In genomic region chr6:115959151-115959691, GRCm38 (mm10) we compare ENCODE assay signal across 10 mouse cellular contexts. TPM values are rescaled to one million over a fixed set of nuclear protein-coding genes. Genes with fewer than 3 reads are reported as not detected.
DNase-seq lines count a peak whose midpoint lies in the region; ATAC-seq and TF ChIP-seq lines count a peak whose summit lies in the region.
"Had no signal": no experiment of that assay in that cellular context is flagged by ENCODE, and none has a peak within 500 bp of the region (broad histone marks: within the 10 kb centered on the region; RNA-seq: fewer than 3 reads in every experiment).

No protein-coding gene starts in this region.

- TF ChIP-seq CTCF in kidney, postnatal 0 days (IDR thresholded peaks at IDR 0.05; ENCODE audit: low read depth): no peak
- no peak for TF ChIP-seq CTCF in hindbrain, postnatal 0 days (IDR thresholded peaks at IDR 0.05; ENCODE audit: low read depth)

- H3K4me3 ChIP-seq in midbrain, embryonic 10.5 days: no peak overlapping the region
- H3K4me3 ChIP-seq in midbrain, embryonic 16.5 days (ENCODE audit: low read depth, low read length): no peak overlapping the region
- no peak overlapping the region for H3K4me3 ChIP-seq in kidney, postnatal 0 days (replicated peaks; ENCODE audit: low read depth, low read length)
- no peak overlapping the region for H3K4me3 ChIP-seq in stomach, embryonic 14.5 days (ENCODE audit: low read depth, low read length)
- H3K4me3 ChIP-seq in hindbrain, embryonic 14.5 days (replicated peaks; ENCODE audit: low read length): no peak overlapping the region
- no peak overlapping the region for H3K4me3 ChIP-seq in hindbrain, postnatal 0 days (ENCODE audit: low read length)
- H3K4me3 ChIP-seq: erythroblast, embryonic 14.5 days had no signal

- 85% methylated on average over 7 of the region's 7 CpGs for WGBS in midbrain, embryonic 10.5 days
- WGBS in midbrain, embryonic 16.5 days: 64% methylated on average over 7 of the region's 7 CpGs
- 57% methylated on average over 7 of the region's 7 CpGs for WGBS in kidney, postnatal 0 days
- WGBS in stomach, embryonic 14.5 days: 53% methylated on average over 7 of the region's 7 CpGs
- WGBS in hindbrain, embryonic 14.5 days: 78% methylated on average over 7 of the region's 7 CpGs
- WGBS in hindbrain, postnatal 0 days: 67% methylated on average over 7 of the region's 7 CpGs

- H3K4me1 ChIP-seq in midbrain, embryonic 10.5 days: peaks cover 34% of the 10 kb centered on the region
- peaks cover 6% of the 10 kb centered on the region; the same call in 1 of the 2 replicates for H3K4me1 ChIP-seq in midbrain, embryonic 16.5 days (ENCODE audit: control insufficient read depth, insufficient read depth, low read length)
- peaks cover 17% of the 10 kb centered on the region for H3K4me1 ChIP-seq in kidney, postnatal 0 days (replicated peaks; ENCODE audit: insufficient read depth, low read length)
- peaks cover 28% of the 10 kb centered on the region for H3K4me1 ChIP-seq in stomach, embryonic 14.5 days (ENCODE audit: control insufficient read depth, insufficient read depth, low read length)
- H3K4me1 ChIP-seq in hindbrain, embryonic 14.5 days (replicated peaks; ENCODE audit: control insufficient read depth, insufficient read depth, low read length): peaks cover 13% of the 10 kb centered on the region; the same call in 1 of the 2 replicates
- peaks cover 14% of the 10 kb centered on the region for H3K4me1 ChIP-seq in hindbrain, postnatal 0 days (ENCODE audit: insufficient read depth, low read length)

- H3K27me3 ChIP-seq in midbrain, embryonic 10.5 days (ENCODE audit: low read depth, poor library complexity, severe bottlenecking): peaks cover 18% of the 10 kb centered on the region; the same call in 1 of the 2 replicates
- no peaks in the 10 kb centered on the region for H3K27me3 ChIP-seq in midbrain, embryonic 16.5 days (ENCODE audit: control insufficient read depth, insufficient read depth, low read depth, low read length)
- no peaks in the 10 kb centered on the region for H3K27me3 ChIP-seq in kidney, postnatal 0 days (ENCODE audit: insufficient read depth, low read length)
- H3K27me3 ChIP-seq in stomach, embryonic 14.5 days (ENCODE audit: control insufficient read depth, insufficient read depth, low read length): no peaks in the 10 kb centered on the region
- no peaks in the 10 kb centered on the region for H3K27me3 ChIP-seq in hindbrain, embryonic 14.5 days (ENCODE audit: control insufficient read depth, insufficient read depth, low read length)
- H3K27me3 ChIP-seq in hindbrain, postnatal 0 days (ENCODE audit: insufficient read depth, low read length): no peaks in the 10 kb centered on the region

- H3K36me3 ChIP-seq in midbrain, embryonic 10.5 days: no peaks in the 10 kb centered on the region
- no peaks in the 10 kb centered on the region for H3K36me3 ChIP-seq in midbrain, embryonic 16.5 days (ENCODE audit: control insufficient read depth, insufficient read depth, low read length)
- H3K36me3 ChIP-seq in kidney, postnatal 0 days (ENCODE audit: insufficient read depth, low read length): peaks cover 49% of the 10 kb centered on the region
- peaks cover 20% of the 10 kb centered on the region for H3K36me3 ChIP-seq in stomach, embryonic 14.5 days (ENCODE audit: control insufficient read depth, insufficient read depth, low read length)
- no peaks in the 10 kb centered on the region for H3K36me3 ChIP-seq in hindbrain, embryonic 14.5 days (replicated peaks; ENCODE audit: control insufficient read depth, insufficient read depth)
- no peaks in the 10 kb centered on the region for H3K36me3 ChIP-seq in hindbrain, postnatal 0 days (ENCODE audit: insufficient read depth, low read length)
- H3K36me3 ChIP-seq: G1E had no signal

- no peak overlapping the region for H3K9ac ChIP-seq in midbrain, embryonic 16.5 days (ENCODE audit: low read depth, low read length)
- no peak overlapping the region for H3K9ac ChIP-seq in kidney, postnatal 0 days (ENCODE audit: low read depth, low read length)
- no peak overlapping the region for H3K9ac ChIP-seq in stomach, embryonic 14.5 days (replicated peaks; ENCODE audit: low read depth, low read length)
- H3K9ac ChIP-seq in hindbrain, embryonic 14.5 days: no peak overlapping the region
- no peak overlapping the region for H3K9ac ChIP-seq in hindbrain, postnatal 0 days (replicated peaks; ENCODE audit: low read length)

- DNase-seq in midbrain, embryonic 10.5 days (ENCODE audit: low spot score): no peak
- DNase-seq in gastrocnemius, postnatal 10 days: peak; percentile 86
- no peak for DNase-seq in kidney, postnatal 0 days (ENCODE audit: low spot score)
- no peak for DNase-seq in hindbrain, embryonic 14.5 days (ENCODE audit: low spot score)
- DNase-seq in hindbrain, postnatal 0 days (ENCODE audit: low spot score): no peak
- no peak for DNase-seq in layer of hippocampus, adult 8-10 months (ENCODE audit: low spot score in 2 of 2)

- no peak overlapping the region for H3K4me2 ChIP-seq in midbrain, embryonic 16.5 days (ENCODE audit: low read length)
- H3K4me2 ChIP-seq in kidney, postnatal 0 days (ENCODE audit: low read length): no peak overlapping the region
- no peak overlapping the region for H3K4me2 ChIP-seq in stomach, embryonic 14.5 days (replicated peaks; ENCODE audit: low read depth, low read length)
- no peak overlapping the region for H3K4me2 ChIP-seq in hindbrain, embryonic 14.5 days (replicated peaks)
- no peak overlapping the region for H3K4me2 ChIP-seq in hindbrain, postnatal 0 days (ENCODE audit: low read depth, low read length)

- H3K27ac ChIP-seq in midbrain, embryonic 10.5 days (replicated peaks): peak overlapping the region; percentile 25; the same call in 1 of the 2 replicates
- H3K27ac ChIP-seq in midbrain, embryonic 16.5 days (ENCODE audit: low read length): no peak overlapping the region
- H3K27ac ChIP-seq in kidney, postnatal 0 days: peak overlapping the region; percentile 4
- H3K27ac ChIP-seq in stomach, embryonic 14.5 days (ENCODE audit: low read length): peak overlapping the region; percentile 21; the same call in 1 of the 2 replicates
- no peak overlapping the region for H3K27ac ChIP-seq in hindbrain, embryonic 14.5 days
- H3K27ac ChIP-seq in hindbrain, postnatal 0 days: no peak overlapping the region

- ATAC-seq in midbrain, embryonic 16.5 days: no peak
- no peak for ATAC-seq in kidney, postnatal 0 days (replicated peaks; ENCODE audit: low FRiP score, low read depth)
- no peak for ATAC-seq in stomach, embryonic 14.5 days (ENCODE audit: insufficient number of reproducible peaks, insufficient read depth, low FRiP score, low read depth)
- no peak for ATAC-seq in hindbrain, embryonic 14.5 days (ENCODE audit: low FRiP score)
- no peak for ATAC-seq in hindbrain, postnatal 0 days

- no peaks in the 10 kb centered on the region for H3K9me3 ChIP-seq in midbrain, embryonic 10.5 days (replicated peaks)
- H3K9me3 ChIP-seq in midbrain, embryonic 16.5 days (replicated peaks; ENCODE audit: control insufficient read depth, low read length, poor library complexity, severe bottlenecking): no peaks in the 10 kb centered on the region
- H3K9me3 ChIP-seq in kidney, postnatal 0 days (replicated peaks; ENCODE audit: low read length): no peaks in the 10 kb centered on the region
- no peaks in the 10 kb centered on the region for H3K9me3 ChIP-seq in stomach, embryonic 14.5 days (ENCODE audit: control insufficient read depth, low read depth, low read length)
- H3K9me3 ChIP-seq in hindbrain, embryonic 14.5 days (ENCODE audit: control insufficient read depth, low read length): no peaks in the 10 kb centered on the region
- no peaks in the 10 kb centered on the region for H3K9me3 ChIP-seq in hindbrain, postnatal 0 days (ENCODE audit: low read length)
- H3K9me3 ChIP-seq: G1E had no signal

RNA-seq across cellular contexts. Expression of gene H1foo, which starts 14.5 kb away (rescaled TPM):
- not detected in 2 replicates for polyA plus RNA-seq in midbrain, embryonic 10.5 days (2016; fragmentation: Nextera tagmentation; extraction: Ambion mirVana)
- polyA plus RNA-seq in midbrain, embryonic 16.5 days (2015; fragmentation: Nextera tagmentation; extraction: Ambion mirVana): not detected in 2 replicates
- total RNA-seq in gastrocnemius, postnatal 10 days (2021): not detected
- not detected in 2 replicates for polyA plus RNA-seq in kidney, postnatal 0 days (2015; fragmentation: Nextera tagmentation; extraction: Ambion mirVana)
- polyA plus RNA-seq in stomach, embryonic 14.5 days (2014; fragmentation: Nextera tagmentation; extraction: Ambion mirVana): not detected in 2 replicates
- not detected in 2 replicates for polyA plus RNA-seq in hindbrain, embryonic 14.5 days (2014; fragmentation: Nextera tagmentation; extraction: Ambion mirVana)
- total RNA-seq in hindbrain, postnatal 0 days (2014; rRNA removed): 1.0 TPM in 1 of 2 replicates, not detected in the other
- polyA plus RNA-seq in hindbrain, postnatal 0 days (2015; fragmentation: Nextera tagmentation; extraction: Ambion mirVana): not detected in 2 replicates
- not detected for total RNA-seq in layer of hippocampus, adult 8-10 months (2022)
- total RNA-seq: G1E had no signal
- polyA plus RNA-seq: erythroblast, embryonic 14.5 days; G1E had no signal

RNA-seq across cellular contexts. Expression of gene Rho, which starts 27.7 kb away (rescaled TPM):
- 0.17 and 0.20 TPM in 2 replicates for polyA plus RNA-seq in midbrain, embryonic 10.5 days (2016; fragmentation: Nextera tagmentation; extraction: Ambion mirVana)
- 0.14 and 0.36 TPM in 2 replicates for polyA plus RNA-seq in midbrain, embryonic 16.5 days (2015; fragmentation: Nextera tagmentation; extraction: Ambion mirVana)
- under 1 TPM; 0.19 to 0.32 TPM for total RNA-seq in gastrocnemius, postnatal 10 days (2021)
- not detected in 2 replicates for polyA plus RNA-seq in kidney, postnatal 0 days (2015; fragmentation: Nextera tagmentation; extraction: Ambion mirVana)
- 0.25 TPM in 1 of 2 replicates, not detected in the other for polyA plus RNA-seq in stomach, embryonic 14.5 days (2014; fragmentation: Nextera tagmentation; extraction: Ambion mirVana)
- 0.08 and 0.53 TPM in 2 replicates for polyA plus RNA-seq in hindbrain, embryonic 14.5 days (2014; fragmentation: Nextera tagmentation; extraction: Ambion mirVana)
- 0.37 and 1.1 TPM in 2 replicates for total RNA-seq in hindbrain, postnatal 0 days (2014; rRNA removed)
- polyA plus RNA-seq in hindbrain, postnatal 0 days (2015; fragmentation: Nextera tagmentation; extraction: Ambion mirVana): 0.08 and 0.09 TPM in 2 replicates
- 1 to 10 TPM in 1 of 4 experiments, under 1 TPM in 3; 0.45 to 1.7 (median 0.72) TPM for total RNA-seq in layer of hippocampus, adult 8-10 months (2022)
- polyA plus RNA-seq: erythroblast, embryonic 14.5 days; G1E had no signal

RNA-seq across cellular contexts. Expression of gene Plxnd1, which starts 35.6 kb away (rescaled TPM):
- 18.1 and 18.9 TPM in 2 replicates for polyA plus RNA-seq in midbrain, embryonic 10.5 days (2016; fragmentation: Nextera tagmentation; extraction: Ambion mirVana)
- polyA plus RNA-seq in midbrain, embryonic 16.5 days (2015; fragmentation: Nextera tagmentation; extraction: Ambion mirVana): 7.5 and 7.7 TPM in 2 replicates
- 100 to 1,000 TPM in 1 of 2 experiments, 10 to 100 TPM in 1; 90.1 to 127 TPM for total RNA-seq in gastrocnemius, postnatal 10 days (2021)
- polyA plus RNA-seq in kidney, postnatal 0 days (2015; fragmentation: Nextera tagmentation; extraction: Ambion mirVana): 42.3 and 42.4 TPM in 2 replicates
- 43.1 and 44.5 TPM in 2 replicates for polyA plus RNA-seq in stomach, embryonic 14.5 days (2014; fragmentation: Nextera tagmentation; extraction: Ambion mirVana)
- polyA plus RNA-seq in hindbrain, embryonic 14.5 days (2014; fragmentation: Nextera tagmentation; extraction: Ambion mirVana): 11.6 and 14.7 TPM in 2 replicates
- total RNA-seq in hindbrain, postnatal 0 days (2014; rRNA removed): 31.2 and 36.1 TPM in 2 replicates
- polyA plus RNA-seq in hindbrain, postnatal 0 days (2015; fragmentation: Nextera tagmentation; extraction: Ambion mirVana): 6.1 and 8.2 TPM in 2 replicates
- 10 to 100 TPM; 17.9 to 35.6 (median 31.1) TPM for total RNA-seq in layer of hippocampus, adult 8-10 months (2022)

Comparison
In these comparisons a context has a peak if more than half of its experiments do, and no peak if none do; other contexts are left out.
1. H3K27ac ChIP-seq: peak in midbrain, embryonic 10.5 days (single experiment), kidney, postnatal 0 days (single experiment) and stomach, embryonic 14.5 days (single experiment); none in midbrain, embryonic 16.5 days (single experiment), hindbrain, embryonic 14.5 days (single experiment) and hindbrain, postnatal 0 days (single experiment).